Mouse (Mus musculus): ENCODE measurements around the gene Klk1b22. TPM values are rescaled to one million over a fixed set of nuclear protein-coding genes. Genes with fewer than 3 reads are reported as not detected.

The Klk1b22 gene
- not detected for total RNA-seq (2023)

GRCm38 (mm10) chr7:44112373-44112772 is at the start of gene Klk1b22:
Gene Klk1b22, plus strand, starts transcription at chr7:44112673.

GRCm38 (mm10) chr7:44102028-44102427 is 10.4 kb upstream of the Klk1b22 start, which contains the start of gene Klk1b21:
Gene Klk1b21, plus strand, starts transcription at chr7:44102328.

GRCm38 (mm10) chr7:44136467-44136866 is 24.0 kb downstream of the Klk1b22 start, which contains the start of gene Klk1b16:
Gene Klk1b16, plus strand, starts transcription at chr7:44136767.

Other genes with a start within 250 kb of the Klk1b22 start
- not detected for gene Klk4, start 231.5 kb upstream of the Klk1b22 start, total RNA-seq (2023)
- not detected for gene Klk15, start 178.9 kb upstream of the Klk1b22 start, total RNA-seq (2023)
- gene Klk1b8, start 162.0 kb upstream of the Klk1b22 start, total RNA-seq (2023) = not detected
- not detected for gene Klk1b1, start 145.9 kb upstream of the Klk1b22 start, total RNA-seq (2023)
- gene Klk1b9, start 136.6 kb upstream of the Klk1b22 start, total RNA-seq (2023) = not detected
- gene Klk1b11, start 116.8 kb upstream of the Klk1b22 start, total RNA-seq (2023) = not detected
- gene Klk1b26, start 100.5 kb upstream of the Klk1b22 start, total RNA-seq (2023) = not detected
- not detected for gene Klk1b27, start 60.4 kb upstream of the Klk1b22 start, total RNA-seq (2023)
- gene Klk1b21, start 10.3 kb upstream of the Klk1b22 start, total RNA-seq (2023) = not detected
- not detected for gene Klk1b16, start 24.1 kb downstream of the Klk1b22 start, total RNA-seq (2023)
- not detected for gene Klk1b24, start 75.6 kb downstream of the Klk1b22 start, total RNA-seq (2023)
- gene Klk1b3, start 85.5 kb downstream of the Klk1b22 start, total RNA-seq (2023) = not detected
- not detected for gene Klk1b4, start 94.8 kb downstream of the Klk1b22 start, total RNA-seq (2023)
- gene Klk1b5, start 103.3 kb downstream of the Klk1b22 start, total RNA-seq (2023) = not detected
- gene Klk1, start 112.7 kb downstream of the Klk1b22 start, total RNA-seq (2023) = not detected
- gene Gm36864, start 123.5 kb downstream of the Klk1b22 start, total RNA-seq (2023) = not detected
- 1 to 10 TPM; 1.8 to 2.2 TPM for gene 1700028J19Rik, start 134.0 kb downstream of the Klk1b22 start, total RNA-seq (2023)
- gene 2410002F23Rik, start 134.0 kb downstream of the Klk1b22 start, total RNA-seq (2023) = 100 to 1,000 TPM; 154 to 171 TPM
- not detected for gene Acp4, start 144.7 kb downstream of the Klk1b22 start, total RNA-seq (2023)
- not detected for gene Gm15517, start 148.8 kb downstream of the Klk1b22 start, total RNA-seq (2023)
- 1 to 10 TPM; 1.2 to 1.7 TPM for gene Clec11a, start 194.2 kb downstream of the Klk1b22 start, total RNA-seq (2023)
- gene Shank1, start 197.6 kb downstream of the Klk1b22 start, total RNA-seq (2023) = 10 to 100 TPM; 38.5 to 52.4 TPM

Data from B cell, adult 67 days (primary cell).